Mouse (Mus musculus) testis, adult 10 weeks (tissue): ENCODE results near the gene Vstm2l. TPM values are rescaled to one million over a fixed set of nuclear protein-coding genes. Genes with fewer than 3 reads are reported as not detected.

Experiments used
- polyA plus RNA-seq: library from polyadenylated mRNA; stranded (reverse); fragments of 350-450 nt; fragmentation: Illumina TruSeq; extraction: RNeasy Lipid Tissue Mini Kit (QIAGEN cat#74804); gene quantifications from one replicate; pipeline ENCODE4 v1.2.3, GENCODE M21; 2014; ENCODE audit warnings: low read depth, low replicate concordance

The Vstm2l gene
- not detected for polyA plus RNA-seq

DNA sequence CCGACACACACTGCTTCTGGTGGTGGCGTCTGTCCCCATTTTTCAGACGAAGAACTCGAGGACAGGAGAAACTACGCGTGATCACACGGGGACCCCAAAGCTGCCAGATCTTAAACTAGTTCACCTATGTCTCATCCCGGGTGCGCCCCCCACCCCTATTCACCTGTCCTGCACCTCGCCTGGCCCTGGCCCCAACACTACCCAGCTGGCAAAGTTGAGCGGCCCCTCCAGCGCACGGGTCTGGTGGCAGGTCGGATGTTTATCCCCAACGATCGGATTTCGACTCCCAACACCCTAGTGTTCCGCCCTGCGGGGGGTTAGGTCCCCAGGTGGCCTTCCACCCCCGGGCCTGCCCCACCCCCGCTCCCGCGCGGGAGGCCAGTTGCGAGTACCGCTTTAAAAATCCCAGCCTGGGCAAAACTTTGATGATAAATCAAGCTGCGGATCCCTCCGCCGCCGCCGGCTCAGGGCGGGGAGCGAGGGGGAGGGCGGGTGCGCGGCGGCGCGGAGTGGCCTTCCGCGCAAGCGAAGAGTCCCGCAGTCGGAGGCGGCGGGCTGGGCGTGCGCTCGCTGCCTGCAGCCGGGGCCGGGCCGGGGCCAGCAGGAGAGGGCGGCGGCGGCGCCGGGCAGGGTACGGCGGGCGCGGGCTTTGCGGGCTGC lies at the start of gene Vstm2l:
Gene Vstm2l (plus strand): TSS at position 549 of the 660 bp plus-strand sequence.

Other genes starting within 250 kb of the Vstm2l start
- 13.2 TPM for gene Ctnnbl1, start 177.3 kb upstream of the Vstm2l start, polyA plus RNA-seq
- gene Tti1, start 113.8 kb downstream of the Vstm2l start, polyA plus RNA-seq: 13.9 TPM
- 6.8 TPM for gene Rprd1b, start 113.8 kb downstream of the Vstm2l start, polyA plus RNA-seq
- gene Tgm2, start 231.8 kb downstream of the Vstm2l start, polyA plus RNA-seq: 0.67 TPM